Mouse (Mus musculus): Measurements from ENCODE around the gene Map7.

Map7 gene

GRCm38 (mm10) chr10:20148130-20148772 lies at the start of gene Map7:
Gene Map7 (plus strand): TSS chr10:20148471.
- DNase-seq = no peak

DNA sequence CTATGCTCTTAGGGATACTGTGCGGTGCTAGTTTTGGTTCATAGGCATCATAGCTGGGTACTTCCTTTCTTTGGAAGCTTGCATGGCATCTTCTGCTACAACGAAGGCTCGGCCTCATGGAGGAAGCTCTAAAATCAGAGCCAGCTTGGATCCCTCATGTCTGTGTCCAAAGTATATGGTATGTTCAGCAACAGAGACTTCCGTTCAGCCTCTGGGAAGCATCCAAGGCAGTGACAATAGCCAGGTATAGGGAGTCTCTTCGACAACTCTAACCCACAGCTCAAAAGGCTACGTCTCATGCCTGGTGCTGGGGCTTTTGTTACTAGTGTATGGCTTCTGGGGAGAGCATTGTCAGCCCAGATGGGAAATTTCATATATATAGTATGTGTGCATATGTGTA lies 46.8 kb upstream of the Map7 start:
- DNase-seq = no peak

- DNase-seq = peak; percentile 67
These were observed 43.9 kb upstream of the Map7 start for GRCm38 (mm10) chr10:20104271-20104931.

DNA sequence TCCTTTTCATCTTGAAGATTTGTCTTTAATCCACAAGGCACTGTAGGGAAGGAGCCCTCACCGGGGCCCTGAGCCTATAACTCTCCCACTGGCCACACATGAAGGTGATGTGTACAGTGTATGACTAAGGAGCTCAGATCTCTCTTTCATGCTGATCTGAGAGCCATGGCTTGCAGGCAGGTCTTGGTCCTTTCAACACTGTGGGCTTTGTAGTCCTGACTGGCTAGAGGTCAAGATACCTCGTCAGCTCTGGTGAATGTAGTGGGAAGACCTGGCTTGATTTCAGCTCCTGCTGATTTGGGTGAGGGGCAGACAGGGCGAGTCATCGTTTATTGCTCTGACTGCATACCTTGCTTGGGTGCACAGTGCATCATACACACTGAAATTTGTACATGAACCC lies 42.7 kb upstream of the Map7 start:
- DNase-seq = no peak

DNA sequence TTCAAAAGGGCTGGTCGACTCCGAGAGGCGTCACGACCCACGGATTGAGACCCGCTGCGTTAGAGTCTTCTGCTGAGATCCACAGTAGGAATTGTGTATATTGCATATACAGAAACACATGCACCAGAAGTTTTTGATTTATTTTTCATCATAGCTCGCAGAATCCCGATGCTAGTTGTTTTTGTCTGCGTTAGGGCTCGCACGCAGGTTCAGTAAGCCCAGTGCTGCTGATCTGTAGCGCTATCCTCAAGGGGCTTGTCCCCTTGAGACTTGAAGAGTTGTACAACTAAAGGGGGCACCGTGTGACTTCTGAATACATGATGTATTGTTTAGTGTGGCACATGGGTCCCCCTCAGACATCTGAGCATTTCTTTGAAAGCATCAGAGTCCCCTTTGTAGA lies 41.2 kb upstream of the Map7 start:
- DNase-seq = no peak

DNA sequence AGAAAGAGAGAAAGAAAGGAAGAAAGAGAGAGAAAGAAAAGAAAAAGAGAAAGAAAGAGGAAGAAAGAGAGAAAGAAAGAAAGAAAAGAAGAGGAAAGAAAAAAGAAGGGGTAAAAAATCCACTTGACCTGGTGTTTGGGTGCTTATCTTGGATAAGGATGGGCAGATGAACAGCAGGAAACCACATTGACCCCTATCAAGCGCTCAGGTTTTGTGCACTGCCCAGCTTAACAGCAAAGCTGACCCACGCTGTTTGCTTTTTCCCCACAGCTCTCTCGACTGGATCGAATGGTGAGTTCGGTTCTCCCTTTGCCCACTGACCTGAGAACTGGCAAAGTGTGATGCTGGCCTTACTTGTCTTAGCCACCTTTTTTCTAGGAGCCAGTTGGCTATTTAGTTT lies 36.8 kb upstream of the Map7 start:
- DNase-seq = no peak

DNA sequence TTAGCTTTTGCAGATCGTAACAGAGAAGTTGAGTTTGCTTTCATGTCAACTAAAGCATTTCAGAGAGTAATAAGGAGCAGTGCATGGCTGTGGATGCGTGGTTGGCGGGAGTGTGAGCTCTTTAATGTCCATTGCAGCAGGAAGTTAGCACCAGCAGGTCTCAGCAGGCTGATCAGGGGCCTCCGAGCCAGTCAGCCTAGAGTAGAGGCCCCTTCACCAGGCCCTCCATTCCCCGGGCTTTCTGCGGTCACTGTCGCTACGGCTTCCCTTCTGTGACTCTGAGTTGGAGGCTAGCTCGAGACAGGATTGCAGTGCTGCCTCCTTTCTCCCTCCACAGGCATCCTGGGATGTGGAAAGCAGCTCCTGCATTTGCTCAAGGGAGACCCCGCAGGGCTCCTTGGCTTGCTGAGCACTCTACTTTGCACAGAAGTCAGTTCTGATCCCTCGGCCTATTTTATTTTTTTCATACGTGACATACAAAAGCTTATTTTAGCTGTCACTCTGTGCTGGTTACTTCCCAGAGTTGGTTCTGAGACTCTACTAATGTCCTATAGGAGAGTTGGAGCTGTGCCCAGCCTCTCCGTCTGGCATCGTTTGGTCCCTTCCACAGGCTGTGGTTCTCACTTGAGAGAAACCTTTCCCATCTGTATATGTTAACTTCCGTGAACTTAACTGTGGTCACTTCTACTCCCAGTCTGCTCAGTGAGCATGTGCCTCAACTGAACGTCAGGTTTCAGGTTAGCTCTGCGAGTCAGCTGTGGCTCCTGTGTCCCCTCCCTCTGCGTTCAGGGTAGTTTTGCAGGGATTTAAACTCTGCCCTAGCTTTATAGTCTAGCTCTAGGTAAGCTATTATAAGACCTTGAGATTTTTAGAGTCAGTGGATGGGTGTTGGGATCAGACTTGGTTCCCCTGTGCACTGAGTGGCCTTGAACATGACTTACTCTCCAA lies 36.0 kb upstream of the Map7 start:
- no peak for DNase-seq

GRCm38 (mm10) chr10:20119504-20120425 lies 28.5 kb upstream of the Map7 start:
- DNase-seq = no peak

GRCm38 (mm10) chr10:20121981-20122380 lies 26.3 kb upstream of the Map7 start:
- no peak for DNase-seq

DNA sequence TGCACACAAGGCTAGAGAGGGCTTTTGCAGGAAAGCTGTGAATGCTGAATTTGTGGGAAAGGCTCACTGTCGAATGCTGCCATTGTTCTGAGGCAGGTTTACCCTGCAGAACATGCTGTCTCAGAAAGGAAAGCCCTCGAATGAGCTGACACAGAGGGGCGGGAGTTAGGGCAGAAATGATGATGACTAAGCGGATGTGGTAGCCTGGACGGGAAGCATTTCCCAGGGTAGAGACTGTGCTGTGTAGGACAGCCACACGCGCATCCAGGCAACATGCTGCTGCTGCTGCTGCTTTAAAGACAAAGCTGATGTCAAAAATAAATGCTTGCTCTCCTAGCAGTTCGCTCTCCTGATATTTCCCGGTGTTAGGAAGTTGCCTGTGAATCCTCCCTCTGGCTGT lies 24.9 kb upstream of the Map7 start:
- peak; percentile 30 for DNase-seq

DNA sequence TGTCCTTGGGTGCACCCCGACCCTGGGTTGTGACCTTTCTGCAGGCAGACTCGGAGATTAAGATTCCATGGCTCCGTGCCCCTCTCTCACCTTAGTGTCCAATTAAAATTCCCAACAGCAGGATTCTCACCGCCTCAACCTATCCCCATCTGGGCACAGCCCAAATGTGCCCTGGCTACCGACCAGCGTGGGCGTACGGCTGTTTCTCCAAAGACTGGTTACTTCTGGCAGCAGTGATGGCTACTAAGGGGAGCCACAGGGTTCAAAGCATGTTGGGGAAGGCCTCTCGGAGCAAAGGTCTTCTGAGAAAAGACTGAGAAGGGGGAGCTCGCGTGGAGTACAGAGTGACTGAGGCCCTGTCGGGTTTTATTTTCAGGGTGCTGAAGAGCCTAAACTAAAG lies 23.7 kb upstream of the Map7 start:
- no peak for DNase-seq

- DNase-seq = peak; percentile 70
These were observed 23.0 kb upstream of the Map7 start for GRCm38 (mm10) chr10:20125226-20125625.

DNA sequence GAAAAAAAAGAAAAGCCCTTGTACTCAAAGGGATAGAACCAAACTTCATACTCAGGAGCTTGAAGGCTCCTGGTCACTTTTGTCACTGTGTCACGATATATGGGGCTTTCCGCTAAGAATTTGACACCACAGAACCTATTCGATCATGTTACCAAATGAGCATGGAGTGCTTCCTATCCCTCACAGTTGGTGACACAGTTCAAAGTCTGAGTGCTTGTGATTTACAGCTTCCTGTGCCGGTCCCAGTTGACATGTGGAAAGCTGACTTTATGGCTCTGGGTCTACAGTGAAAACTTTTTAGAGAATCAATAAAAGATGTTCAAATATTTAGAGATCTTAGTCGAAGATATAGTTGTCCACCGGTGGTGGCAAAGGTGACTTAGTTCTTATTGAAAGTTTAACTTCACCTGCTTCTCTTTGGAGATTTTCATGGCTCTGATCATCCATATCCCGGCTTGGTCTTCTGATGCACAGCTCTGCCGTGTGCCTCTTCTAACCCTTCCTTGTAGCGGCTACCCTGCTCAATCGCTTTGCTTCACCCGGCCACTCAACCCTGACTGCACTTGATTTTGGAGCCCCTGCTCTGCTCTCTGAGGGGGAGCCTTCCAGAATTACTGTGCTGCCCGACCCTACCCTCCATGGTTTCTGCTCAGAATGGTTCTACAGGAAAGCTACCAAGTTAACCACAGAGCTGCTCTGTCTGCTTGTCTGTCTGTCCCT lies 15.2 kb upstream of the Map7 start:
- DNase-seq = no peak

DNA sequence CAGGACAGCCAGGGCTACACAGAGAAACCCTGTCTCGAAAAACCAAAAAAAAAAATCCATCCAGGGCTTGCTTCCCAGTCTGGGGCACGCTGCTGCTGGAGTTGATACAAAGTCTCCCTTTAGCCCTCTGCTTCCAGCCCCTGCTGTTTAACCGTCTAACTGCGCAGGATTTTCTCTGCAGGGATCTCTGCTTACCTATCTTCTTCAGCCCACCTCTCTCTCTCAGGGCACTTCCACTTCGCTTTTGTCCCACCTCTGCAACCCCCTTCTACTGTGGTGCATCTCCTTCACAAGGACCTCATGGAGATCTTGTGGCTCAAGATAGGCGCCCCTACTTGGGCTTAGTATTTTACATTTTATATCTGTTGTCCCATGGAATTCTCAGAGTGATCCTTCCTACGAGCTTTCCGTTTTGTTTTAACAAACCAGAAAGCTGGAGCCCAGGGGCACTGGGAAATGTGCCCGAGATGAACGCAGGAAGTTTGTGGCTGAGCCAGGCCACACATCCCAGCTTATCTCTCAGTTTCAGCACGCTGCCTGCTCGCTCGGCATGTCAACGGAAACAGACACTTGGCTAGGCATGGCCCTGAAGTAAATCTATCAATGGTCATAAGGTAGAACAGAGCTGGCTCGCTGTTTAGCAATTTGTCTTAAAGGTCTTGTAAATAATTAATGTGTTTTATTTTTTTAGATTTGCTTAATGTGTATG lies 12.8 kb upstream of the Map7 start:
- DNase-seq = peak; percentile 42

DNA sequence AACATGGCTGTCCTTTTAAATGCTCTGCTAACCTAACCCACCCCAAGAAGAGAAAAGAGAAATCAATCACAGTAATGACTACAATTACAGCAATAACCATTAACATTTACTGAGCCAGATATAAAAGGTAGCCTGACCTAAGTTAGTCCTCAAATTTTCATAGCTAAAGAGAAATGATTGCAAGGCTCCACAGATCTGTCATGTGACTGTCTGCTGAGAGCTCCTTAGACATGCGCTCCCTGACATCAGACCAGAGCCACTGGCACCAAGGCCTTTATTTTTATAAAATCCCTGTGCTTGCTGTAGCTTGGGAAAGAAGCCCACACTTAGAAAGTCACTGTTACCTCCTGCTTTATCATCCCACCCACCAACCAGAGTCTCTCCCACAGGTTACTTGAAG lies 11.8 kb upstream of the Map7 start:
- DNase-seq = no peak

DNA sequence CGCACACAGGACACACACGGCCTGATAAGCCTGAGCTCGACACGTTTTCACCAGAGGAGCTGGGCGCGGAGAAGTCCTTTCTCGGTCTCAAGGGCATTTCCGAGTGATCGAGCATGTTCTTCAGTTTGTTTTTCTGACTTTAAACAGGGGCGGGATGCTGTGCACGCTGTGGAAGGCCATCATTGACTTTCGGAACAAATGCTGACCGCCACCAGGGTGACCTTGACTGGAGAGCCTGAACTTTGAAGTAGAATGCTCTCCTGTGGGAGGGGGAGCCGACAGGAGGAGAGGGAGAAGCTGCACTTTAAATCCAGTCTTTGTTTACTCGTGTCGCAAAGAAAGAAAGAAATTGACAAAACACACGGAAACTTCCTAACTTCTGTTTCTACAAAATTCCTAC lies 6.9 kb upstream of the Map7 start:
- no peak for DNase-seq

- peak; percentile 89 for DNase-seq
These were observed 476 bp downstream of the Map7 start for GRCm38 (mm10) chr10:20148773-20149120.

DNA sequence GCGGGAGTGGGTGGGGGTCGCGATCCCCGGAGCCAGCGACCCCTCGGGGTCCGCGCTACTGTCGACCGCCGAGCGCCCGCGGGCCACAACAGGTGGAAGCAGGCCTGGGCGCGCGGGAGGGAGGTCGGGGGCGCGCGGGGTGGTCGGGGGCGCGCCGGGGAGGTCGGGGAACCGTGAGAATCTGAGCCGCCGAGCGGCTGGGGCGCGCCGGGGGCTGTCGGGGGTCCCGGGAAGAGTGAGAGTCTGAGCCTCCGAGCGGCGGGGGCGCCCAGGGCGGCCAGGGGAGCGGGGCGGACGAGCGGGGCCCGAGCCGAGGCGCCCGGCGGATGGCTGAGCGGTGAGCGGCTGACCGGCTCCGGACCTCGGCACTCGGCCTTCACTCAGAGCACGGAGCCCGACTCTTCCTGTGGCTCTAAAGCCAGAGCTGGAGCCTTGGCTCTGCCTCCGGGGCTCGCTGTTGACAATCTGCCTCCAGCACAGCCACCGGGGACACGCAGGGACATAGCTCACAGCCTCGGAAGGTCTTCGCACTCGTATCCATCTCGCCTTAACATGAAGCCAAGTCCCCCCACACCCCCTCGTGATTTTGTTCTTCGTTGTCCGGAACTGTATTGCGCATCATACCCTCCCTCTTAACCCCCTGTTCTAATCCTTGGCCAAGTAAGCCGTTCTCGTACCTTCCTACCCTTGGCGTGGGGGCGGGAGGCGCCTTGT lies 1.0 kb downstream of the Map7 start:
- peak; percentile 67 for DNase-seq

- DNase-seq = peak; percentile 18
These were observed 1.6 kb downstream of the Map7 start for GRCm38 (mm10) chr10:20149835-20150355.

- DNase-seq = no peak
These were observed 3.9 kb downstream of the Map7 start for GRCm38 (mm10) chr10:20152131-20152530.

Measured in kidney, postnatal 14 days (tissue).